Mouse (Mus musculus) spleen, adult 12 weeks (tissue): Measurements from ENCODE around the gene Ttc8.

Source experiments
- DNase-seq: peaks from one replicate; pipeline ENCODE4 v3.0.0; 2022; ENCODE audit warnings: low spot score

Ttc8 gene

DNA sequence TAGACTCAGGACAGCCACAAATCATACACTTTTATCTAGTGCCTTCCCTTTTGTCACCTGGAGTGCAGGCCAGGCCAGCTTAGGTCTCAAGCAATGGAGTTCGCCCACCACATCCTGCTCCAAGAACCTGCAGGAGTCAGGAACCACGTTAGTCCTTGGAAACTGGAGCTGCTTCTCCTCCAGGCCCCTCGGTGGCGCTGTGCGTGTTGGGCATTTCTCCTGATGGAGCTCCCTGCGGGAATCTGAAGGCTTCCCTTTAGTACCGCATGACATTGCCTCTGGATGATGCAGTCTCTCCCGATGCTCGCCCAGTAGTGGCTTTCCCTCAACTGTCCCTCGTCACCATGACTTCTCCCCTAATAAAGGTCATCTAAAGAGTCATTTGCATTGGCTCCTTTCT is 53.1 kb downstream of the Ttc8 start:
- no peak for DNase-seq

DNA sequence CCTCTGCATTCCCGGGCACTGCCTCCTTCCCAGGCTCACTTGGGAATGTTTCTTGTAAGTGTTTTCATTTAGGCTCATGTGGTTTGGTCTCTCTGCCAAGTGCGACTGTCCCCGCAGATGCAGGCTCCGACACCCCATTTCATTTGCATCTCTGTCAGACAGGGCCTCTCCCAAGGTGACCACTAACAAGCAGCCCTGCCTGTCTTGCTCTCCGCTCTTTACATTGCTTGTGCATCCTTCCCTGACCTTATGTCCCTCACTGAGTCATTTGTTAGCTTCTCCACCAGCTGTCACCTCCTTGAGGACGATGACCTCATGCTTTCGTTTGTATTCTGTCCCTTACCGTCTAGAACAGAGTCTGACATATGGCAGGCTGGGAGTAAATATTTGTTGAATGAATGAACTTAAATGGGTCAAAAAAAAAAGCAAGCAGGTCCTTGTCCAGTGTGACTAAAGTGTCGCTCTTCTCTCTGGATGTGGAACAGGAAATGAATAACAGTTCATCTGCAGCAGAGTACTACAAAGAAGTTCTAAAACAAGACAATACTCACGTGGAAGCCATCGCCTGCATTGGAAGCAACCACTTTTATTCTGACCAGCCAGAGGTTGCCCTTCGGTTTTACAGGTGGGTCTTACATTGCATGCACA is 53.9 kb downstream of the Ttc8 start:
- DNase-seq, result no peak

DNA sequence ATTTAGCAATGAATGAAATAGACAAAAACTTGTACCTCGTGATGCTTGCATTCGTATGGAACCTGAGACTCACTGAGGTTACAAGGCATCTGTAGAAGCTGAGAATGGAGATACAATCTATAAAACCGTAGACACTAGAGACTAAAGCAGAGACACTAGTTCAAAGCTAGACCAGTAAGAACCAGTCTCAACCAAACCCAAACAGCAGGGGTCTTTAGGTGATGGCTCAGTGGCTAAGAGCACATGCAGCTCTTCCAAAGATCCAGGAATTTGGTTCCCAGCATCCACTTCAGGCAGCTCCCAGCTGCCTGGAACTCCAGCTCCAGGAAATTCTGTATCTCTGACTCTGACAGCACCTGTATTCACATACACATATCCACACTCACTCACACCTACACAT is 60.7 kb downstream of the Ttc8 start:
- no peak for DNase-seq

DNA sequence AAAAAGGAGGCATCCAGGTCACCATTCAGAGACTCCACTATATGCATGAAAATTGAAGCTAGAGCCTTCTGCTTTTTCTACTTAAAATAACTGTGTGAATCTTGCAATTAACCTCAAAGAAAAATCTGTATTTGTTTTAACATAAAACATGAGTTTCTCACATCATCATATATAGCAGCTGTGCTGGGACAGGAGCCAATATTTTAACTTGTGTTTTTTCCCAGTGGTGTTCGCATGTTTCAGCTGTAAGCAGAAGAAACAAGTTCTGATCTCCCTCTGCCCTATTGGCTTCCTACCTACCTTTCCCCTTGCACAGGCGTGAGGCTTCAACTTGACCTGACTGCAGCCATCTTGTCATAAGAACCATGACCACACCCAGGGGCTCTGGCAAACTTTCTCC is 64.4 kb downstream of the Ttc8 start:
- no peak for DNase-seq

DNA sequence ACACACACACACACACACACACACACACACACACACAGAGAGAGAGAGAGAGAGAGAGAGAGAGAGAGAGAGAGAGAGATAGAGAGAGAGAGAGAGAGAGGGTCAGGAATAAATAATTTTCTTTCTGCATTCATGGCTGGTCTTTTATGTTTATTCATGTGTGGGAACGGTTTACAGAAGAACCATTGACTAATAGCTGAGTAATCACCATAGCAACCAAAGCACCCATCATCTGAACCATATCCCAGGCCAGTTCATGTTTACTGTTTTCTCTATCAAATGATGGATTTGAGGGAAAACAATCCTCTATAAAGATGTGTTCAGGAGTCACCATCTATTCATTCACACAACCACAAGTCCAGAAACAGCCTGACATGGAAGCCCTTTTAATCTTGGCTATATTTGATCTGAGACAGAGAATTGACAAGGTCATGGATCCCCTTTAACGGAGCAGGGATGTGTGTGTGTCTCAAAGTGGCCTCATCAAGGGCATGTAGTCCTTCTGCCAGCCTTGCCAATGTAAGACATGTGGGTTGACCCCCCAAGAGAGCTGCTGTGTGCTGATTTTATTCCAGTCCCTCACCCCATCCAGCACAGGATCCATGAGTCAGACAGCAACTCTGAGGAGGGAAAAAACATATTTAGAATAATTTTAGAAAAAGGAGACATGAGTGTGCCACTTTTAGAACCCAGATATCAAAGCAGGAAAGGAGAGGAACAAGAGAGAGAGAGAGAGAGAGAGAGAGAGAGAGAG is 70.9 kb downstream of the Ttc8 start:
- no peak for DNase-seq

DNA sequence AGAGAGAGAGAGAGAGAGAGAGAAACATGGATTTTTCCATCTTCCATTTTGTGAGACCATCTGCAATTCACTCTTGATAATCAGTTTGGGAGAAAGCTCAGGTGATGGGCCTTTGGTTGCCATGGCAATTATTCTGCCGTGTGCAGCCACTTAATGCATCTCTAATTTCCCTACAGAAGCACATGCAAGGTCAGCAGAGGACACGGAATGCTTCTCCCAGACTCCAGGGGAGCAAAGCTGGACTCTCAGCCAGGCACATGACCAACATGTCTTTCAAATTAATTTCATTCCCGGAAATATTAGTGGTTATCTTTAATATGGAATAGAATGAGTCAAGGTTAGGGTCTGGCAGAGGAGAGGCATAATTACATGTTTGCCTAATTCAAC is 71.4 kb downstream of the Ttc8 start:
- DNase-seq, result no peak

DNA sequence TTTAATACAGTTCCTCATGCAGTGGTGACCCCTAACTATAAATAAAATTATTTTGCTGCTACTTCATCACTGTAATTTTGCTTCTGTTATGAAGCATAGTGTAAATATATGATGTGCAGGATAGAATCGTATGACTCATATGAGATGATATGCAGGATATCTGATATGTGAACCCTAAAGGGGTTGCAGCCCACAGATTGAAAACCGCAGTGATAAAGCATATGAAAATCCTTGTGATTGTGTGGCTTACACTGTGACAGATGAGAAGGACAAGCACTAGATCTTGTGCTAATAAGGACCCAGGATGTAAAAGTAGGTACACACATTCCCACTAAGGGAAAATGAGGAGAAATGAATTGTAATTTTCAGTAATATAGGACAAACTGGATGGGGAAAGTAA is 73.4 kb downstream of the Ttc8 start:
- DNase-seq, result no peak

DNA sequence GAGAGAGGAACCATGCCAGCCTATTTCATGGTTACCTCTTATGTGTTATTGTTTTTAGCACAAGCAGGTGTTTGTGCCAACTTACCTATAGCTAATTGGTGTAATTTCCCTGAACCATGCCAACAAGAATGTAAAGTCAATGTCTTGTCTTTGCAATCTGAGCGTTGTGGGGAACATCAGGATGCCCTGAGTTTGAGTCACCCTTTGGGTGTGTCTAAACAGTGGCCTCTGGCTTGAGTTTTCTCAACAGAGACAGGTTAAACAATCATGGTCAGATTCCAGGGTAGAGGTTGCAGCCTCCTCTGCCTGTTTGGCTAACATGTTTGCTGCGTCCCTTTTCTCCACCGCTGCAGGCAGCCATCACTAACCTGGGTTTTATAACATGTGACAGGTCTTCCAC is 74.0 kb downstream of the Ttc8 start:
- no peak for DNase-seq

DNA sequence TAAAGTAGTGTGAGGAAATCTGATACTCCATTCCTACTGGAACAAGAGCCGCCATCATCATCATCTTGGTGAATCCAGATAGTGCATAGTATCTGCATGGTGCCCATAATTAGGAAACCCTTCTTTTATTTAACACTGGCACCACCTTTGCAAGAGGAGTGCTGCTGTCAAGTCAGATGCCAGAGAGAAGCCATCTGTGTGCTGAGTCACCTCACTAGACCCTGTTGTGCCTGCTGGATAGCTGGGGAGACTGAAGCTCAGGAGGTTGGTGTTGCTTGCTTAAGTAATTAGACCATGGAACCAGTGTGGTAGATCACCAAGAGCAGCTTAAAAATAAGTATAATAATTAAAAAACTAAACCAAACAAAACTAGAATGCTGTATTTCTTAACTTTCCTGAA is 75.5 kb downstream of the Ttc8 start:
- no peak for DNase-seq

DNA sequence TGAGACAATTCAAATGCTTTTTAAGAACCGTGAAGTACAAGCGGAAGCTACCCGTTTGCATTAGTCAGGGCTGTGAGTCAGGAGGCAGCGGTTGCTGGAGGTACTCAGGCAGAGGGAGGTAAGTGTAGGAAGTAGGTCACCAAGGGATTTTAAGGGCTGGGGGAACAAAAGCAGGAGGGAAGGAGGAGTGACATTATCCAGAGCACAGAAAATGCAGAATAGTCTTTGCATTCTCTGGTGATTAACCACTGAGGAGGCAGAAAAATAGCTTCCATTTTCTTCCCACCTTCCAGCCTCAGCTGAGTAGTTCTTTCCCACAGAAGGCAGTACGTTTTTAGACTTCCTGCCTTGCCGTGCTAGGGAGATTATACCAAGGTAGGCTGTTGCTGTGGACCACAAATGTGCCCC is 76.2 kb downstream of the Ttc8 start:
- DNase-seq, result no peak

DNA sequence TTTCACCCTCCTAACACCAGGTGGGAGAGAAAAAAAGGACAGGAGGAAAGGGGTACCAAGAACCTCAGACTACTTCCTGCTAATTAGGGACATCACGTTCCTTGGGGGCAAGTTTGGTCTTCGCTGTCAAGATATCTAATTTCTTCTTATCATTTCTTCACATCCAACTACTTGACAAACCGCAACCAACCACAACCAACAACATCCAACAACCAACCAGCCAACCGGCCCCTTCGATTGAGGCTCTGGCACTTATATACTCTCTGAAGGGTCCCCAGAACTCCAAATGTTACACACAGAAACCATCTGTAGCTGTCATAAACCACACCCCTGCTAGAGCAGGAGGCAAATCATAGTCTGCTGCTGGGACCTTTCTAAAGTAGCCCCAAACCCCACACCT is 76.7 kb downstream of the Ttc8 start:
- DNase-seq, result no peak

DNA sequence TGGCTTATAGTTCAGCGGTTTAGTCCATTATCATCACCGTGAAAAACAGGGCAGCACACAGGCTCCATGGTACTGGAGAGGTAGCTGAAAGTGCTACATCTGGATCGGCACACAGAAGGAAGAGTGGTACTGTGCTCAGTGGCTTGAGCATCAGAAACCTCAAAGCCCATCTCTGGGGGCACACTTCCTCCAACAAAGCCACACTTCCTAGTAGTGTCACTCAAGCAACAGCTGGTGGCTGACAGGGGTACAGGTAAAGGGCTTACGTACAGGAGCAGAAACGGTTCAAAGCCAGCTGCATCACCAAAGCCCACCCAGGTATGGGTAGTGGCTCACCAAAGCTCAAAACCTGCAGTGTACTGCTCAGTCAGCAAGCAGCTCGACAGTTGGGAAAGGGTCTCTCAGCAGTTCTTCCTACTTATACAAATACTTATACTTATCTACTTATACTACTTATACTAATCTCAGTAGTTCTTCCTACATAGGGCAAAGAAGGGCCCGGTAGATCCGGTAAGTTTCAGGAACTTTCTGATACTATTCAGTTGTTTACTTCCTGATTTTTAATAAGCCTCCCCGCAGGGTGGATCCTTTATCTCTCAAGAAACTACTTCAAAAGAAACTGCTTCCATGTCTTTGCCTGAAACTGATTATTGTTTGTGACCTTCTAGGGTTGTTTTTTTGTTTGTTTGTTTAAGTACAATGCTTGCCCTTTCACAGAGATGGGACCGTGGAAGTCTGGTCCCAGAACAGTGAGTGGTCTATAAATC is 78.5 kb downstream of the Ttc8 start:
- DNase-seq, result no peak

DNA sequence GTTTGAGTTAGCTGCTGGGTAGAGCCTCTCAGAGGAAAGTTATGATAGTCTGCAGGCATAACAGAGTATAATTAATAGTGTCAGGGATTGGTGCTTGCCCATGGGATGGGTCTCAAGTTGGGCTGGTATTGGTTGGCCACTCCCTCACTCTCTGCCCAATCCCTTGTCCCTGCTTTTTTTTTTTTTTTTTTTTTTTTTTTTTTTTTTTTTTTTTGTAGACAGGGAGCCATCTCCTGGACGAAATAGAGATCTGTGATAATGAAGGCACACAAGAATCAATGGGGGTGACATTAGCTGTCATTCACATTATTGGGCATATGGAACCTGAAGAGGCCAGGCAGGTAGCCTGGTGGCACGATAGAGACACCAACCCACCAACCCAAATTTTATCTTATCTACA is 79.9 kb downstream of the Ttc8 start:
- DNase-seq, result no peak

DNA sequence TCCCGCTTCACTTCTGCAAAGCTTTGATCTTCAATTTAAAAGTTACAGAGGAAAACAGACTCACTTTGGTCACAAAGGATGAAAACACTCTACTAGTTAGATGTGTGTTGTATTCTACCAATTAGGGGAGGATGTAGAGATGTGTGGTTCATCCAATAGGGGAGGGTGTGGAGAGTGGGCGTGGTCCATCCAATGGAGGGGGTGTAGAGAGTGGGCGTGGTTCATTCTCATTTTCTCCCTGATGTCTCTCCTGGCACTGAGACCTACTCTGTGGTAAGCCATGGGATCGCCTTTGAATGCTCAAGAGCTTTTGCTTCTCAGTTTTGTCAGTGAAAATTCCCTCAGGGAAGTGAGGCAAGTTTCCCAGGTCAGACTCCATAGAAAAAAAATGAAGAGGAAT is 82.7 kb downstream of the Ttc8 start:
- DNase-seq, result no peak

DNA sequence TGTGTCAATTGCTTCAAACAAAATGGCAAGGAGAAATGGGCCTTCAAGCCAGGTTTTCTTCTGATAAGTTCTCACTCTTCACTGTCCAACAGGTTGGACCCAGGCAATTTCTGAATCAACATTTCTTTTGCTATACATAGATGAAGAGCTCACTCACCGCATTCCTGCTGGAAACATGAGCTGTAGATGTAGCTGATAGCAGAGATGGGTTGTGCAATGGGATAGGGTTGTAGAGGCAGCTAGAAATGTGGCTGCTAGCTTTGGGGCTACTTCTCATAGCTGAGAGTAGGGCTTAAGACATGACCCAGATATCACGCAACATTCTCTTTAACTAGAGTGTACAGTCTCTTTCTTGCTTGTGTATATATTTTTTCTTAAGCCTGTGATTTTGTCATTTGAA is 84.4 kb downstream of the Ttc8 start:
- DNase-seq, result no peak

DNA sequence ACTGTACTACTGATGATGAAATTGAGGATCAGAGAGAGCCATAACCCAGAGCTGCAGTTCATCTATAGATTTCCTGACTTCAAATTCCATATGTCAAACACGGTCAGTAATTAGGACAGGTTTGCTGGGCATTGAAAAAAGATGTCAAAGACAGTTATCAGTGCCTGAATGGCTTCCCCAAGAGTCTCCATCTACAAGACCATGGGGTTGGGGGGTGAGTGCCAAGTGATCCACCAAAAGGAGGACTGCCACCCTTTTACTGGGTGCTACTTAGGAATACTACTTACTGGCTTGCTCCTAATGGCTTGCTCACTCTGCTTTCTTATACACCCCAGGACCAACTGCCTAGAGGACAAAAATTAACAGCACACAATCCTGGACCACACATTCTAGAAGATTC is 88.4 kb downstream of the Ttc8 start:
- no peak for DNase-seq

DNA sequence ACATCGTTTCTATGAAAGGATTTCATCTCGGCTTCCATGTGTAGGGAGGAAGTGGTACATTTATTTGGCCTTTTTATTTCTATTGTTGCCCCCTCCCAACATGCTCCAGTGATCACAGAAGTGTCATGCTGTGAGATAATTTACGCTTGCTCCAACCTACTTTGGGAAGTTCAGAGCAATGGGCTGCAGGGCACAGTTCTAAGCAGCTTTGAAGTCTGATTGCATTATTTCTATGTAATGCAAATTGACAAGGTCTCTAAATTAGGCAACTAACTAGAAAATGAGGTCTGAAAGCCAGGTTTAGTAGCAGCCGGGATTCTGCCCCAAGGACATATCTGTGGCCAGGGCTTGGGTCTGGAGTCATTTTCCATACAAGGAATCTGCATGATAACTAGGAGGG is 89.1 kb downstream of the Ttc8 start:
- DNase-seq, result no peak

DNA sequence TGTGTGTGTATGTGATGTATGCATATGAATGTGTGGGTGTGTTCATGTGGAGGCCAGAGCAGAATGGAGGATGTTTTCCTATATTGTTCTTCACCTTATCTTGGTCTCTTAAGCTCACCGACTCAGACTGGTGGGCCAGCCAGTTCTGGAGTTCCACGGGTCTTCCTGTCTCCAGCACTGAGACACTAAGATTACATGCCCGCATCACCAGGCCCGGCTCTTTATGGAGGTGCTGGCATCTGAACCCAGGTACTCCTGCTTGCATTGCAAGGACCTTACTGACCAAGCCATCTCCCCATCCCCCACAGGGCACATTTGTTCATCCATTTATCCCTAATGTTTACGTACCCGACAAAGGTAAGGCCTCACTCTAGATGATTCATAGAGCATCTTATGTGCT is 89.7 kb downstream of the Ttc8 start:
- no peak for DNase-seq

DNA sequence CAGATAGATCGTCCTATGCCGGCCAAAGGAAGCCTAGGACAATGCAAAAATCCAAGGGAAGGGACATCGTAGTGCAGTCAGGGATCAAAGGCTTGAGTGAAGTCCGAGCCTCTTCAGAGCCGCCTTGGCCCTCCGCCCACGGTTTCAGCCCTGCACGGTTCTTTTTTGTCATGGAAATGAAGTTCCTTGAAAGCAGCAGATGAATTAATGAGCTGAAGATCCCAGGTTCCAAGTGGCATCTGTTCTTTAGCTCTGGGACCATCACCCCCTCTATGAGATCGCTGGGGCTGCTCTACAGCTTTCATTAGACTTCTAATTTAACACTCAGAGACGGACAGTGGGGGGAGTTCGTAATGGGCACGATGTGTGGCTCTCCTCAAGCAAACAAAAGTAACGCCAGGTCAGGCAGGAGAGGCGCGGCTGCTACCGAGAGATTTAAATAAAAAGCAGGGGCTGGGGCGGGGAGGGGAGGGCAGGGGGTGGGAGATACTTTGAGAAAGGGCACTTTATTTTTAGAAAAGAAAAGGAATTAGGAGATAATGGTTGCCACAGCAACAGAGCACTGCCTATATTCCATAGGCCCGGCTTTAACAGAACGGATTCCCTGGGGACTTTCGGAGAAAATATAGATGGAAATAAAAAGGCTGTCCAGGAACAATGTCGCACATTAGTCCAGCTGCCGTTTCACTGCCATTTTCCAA is 90.9 kb downstream of the Ttc8 start:
- no peak for DNase-seq

DNA sequence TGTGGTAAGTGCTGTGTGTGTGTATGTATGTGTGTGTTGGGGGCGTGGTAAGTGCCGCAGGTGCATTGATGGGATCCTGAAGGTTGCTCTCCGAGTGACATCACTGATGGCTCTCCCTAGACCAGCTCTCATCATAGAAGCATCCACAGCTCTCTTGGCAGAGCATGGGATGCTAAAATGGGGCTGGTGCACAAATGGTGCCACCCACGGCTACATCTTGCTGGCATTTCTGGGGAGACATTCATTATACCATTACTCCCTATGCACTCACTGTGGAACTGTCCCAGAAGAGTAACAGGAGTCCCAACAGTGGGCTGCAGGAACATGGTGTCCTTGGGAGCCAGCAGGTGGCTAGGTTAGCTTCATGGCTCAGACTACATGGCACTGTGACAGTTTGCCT is 95.5 kb downstream of the Ttc8 start:
- no peak for DNase-seq

DNA sequence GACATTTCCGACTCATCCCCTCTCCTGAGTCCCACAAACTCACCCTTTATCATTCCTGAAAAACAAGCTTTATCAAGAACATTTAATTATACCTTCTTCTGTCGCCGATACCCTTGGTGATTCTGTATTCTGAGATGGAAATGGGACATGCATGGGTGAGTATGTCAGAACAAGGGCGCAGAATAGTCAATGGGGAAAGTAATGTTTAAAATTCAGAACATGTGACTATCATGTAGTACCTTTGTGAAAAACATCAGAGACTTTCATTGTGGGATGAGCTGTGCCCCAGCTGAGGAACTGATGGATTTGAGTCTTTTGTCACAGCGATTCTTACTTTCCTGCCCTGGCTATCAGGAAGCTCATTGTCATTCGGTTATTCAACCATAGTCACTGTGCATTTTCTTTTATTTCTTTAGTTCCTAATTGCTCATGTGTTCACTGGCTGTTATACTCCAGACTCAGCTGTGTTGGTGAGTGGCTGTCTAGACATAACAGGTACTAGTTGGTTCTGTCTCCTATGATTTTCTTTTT is 104.1 kb downstream of the Ttc8 start:
- DNase-seq, result no peak

DNA sequence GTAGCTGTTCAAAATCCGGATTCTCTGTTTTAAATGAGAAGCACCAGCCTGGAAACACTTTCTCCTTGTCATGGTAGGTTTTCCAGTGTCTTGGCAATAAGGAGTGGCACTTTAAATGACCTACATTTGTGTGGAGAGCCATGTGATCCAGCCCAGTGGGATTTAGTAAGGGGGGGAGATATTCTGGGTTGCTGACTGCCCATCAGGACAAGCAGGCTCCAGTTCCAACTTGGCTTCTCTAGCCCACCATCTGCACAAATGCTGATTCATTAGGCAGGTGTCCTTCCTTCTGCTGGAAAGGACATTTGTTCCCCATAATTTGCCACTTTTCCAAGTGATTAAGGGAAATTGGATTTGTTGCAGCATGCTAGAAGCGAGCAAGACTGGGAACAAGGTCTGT is 105.9 kb downstream of the Ttc8 start:
- no peak for DNase-seq

DNA sequence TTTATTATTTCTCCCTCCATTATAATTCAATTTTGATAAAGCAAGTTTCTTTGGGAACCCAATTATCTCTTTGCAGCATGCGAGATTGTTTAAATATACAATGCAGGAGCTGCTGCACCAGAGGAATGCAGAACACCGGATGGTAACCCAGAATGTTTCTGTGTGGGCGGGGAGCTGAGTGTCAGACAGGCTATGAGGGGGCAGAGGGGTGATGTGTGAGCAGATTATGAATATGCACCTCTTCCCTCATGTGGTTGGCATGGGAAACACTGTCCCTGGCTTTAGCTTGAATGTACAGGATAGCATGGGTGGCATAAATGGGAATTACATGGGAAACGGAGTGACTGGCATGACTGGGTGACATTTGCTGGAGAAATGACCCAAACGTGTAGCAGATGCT is 108.3 kb downstream of the Ttc8 start:
- no peak for DNase-seq
